Mouse (Mus musculus) small intestine, adult 2 months (tissue): ENCODE data around the gene Thap2. TPM values are rescaled to one million over a fixed set of nuclear protein-coding genes. Genes with fewer than 3 reads are reported as not detected.

Source experiments
- H3K27ac ChIP-seq: fragments of 200-500 bp; 2 replicates; pipeline ENCODE4 v1.5.1; 2012; ENCODE audit warnings: low read depth, low read length, control low read depth, inconsistent platforms; ENCODE audit not compliant: insufficient read depth
- H3K27me3 ChIP-seq: fragments of 200-500 bp; 2 replicates; pipeline ENCODE4 v1.6.1; 2012; ENCODE audit warnings: mild to moderate bottlenecking, moderate library complexity, low read length, inconsistent platforms; ENCODE audit not compliant: control insufficient read depth, insufficient read depth
- H3K36me3 ChIP-seq: fragments of 200-500 bp; 2 replicates; pipeline ENCODE4 v1.6.1; 2012; ENCODE audit warnings: mild to moderate bottlenecking, low read length, control low read depth, inconsistent platforms; ENCODE audit not compliant: control insufficient read depth, insufficient read depth
- H3K4me1 ChIP-seq: fragments of 200-500 bp; 2 replicates; pipeline ENCODE4 v1.6.1; 2012; ENCODE audit warnings: low read length, inconsistent platforms, mixed read lengths; ENCODE audit not compliant: control insufficient read depth, insufficient read depth, insufficient read length
- H3K4me3 ChIP-seq: fragments of 200-500 bp; 2 replicates; pipeline ENCODE4 v1.5.1; 2012; ENCODE audit warnings: low read depth, mild to moderate bottlenecking, control low read depth, inconsistent platforms, low read length, moderate library complexity
- CTCF ChIP-seq: fragments of 200-500 bp; IDR thresholded peaks from 2 replicates; pipeline ENCODE4 v1.5.1; 2012; ENCODE audit warnings: low read depth, mild to moderate bottlenecking, control low read depth, inconsistent platforms, low read length, moderate library complexity, mixed read lengths; ENCODE audit not compliant: insufficient replicate concordance, insufficient read length; ENCODE audit errors: extremely low read depth
- POLR2A ChIP-seq: fragments of 200-500 bp; IDR thresholded peaks from 2 replicates; pipeline ENCODE4 v1.6.1; 2012; ENCODE audit warnings: low read depth, mild to moderate bottlenecking, control low read depth, inconsistent platforms, low read length, moderate library complexity
- WGBS: fragments of 180-500 bp; shearing (Covaris S2); methylation state at CpG from one replicate; pipeline ENCODE4 v1.1.7; 2018; 5-methylcytosine and 5-hydroxymethylcytosine counted together
- polyA plus RNA-seq: library from polyadenylated mRNA; depleted of rRNA; stranded (reverse); fragments of >200 nt; gene quantifications from 2 replicates; pipeline ENCODE4 v1.2.3, GENCODE M21; 2012

Gene Thap2
- polyA plus RNA-seq, 1 experiment, result 2.1 TPM

DNA sequence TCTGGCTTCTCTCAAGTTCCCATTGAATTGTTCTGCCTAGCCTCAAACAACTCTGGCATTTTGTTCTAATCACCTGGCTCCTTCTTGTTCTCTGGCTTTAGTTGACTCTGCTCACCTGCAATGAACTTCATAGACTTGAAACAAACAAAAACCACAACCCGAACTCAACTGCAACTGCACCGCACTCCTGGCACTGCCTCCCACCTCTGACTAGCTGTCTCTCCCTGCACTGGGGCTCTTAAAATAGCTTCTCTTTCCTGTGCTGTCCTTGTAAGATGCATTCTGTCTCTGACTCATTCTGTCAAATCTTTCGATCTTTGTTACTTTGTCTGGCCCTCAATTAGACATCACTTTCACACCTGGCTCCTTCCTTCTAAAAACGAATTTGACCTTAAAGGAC lies 21.1 kb downstream of the Thap2 start:
- H3K4me3 ChIP-seq, result no peak overlapping the region
- H3K36me3 ChIP-seq, result peaks cover 2% of the 10 kb centered on the region; the same call in 1 of the 2 replicates
- H3K4me1 ChIP-seq, result peaks cover 15% of the 10 kb centered on the region
- no peak for TF ChIP-seq POLR2A
- TF ChIP-seq CTCF, result no peak
- no peaks in the 10 kb centered on the region for H3K27me3 ChIP-seq
- H3K27ac ChIP-seq, result peak overlapping the region; percentile 97; the same call in 1 of the 2 replicates
- 70% methylated on average over 4 of the region's 4 CpGs for WGBS

DNA sequence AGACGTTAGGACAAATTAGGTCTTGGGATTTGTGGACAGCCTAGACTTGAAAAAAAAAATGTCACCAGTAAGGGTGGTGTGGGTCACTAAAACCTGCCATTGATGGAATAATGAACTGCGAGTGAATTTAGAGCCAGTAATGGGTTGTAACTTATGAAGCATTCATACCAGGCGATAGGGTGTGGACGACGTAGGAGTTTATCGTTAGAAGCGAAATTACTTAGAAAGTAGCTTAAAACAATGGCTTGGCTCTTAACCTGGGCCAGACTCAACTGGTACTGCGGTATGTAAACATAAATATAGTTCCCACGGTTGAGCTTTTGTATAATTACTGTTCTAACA lies 21.6 kb downstream of the Thap2 start:
- TF ChIP-seq POLR2A, result no peak
- TF ChIP-seq CTCF, result no peak
- Histone ChIP-seq H3K27me3 (no peaks in the 10 kb centered on the region), H3K36me3 (peaks cover 3% of the 10 kb centered on the region; the same call in 1 of the 2 replicates), H3K27ac (peak overlapping the region; percentile 97), H3K4me1 (peaks cover 17% of the 10 kb centered on the region), H3K4me3 (peak overlapping the region; percentile 93)
- WGBS, result 3% methylated on average over 9 of the region's 9 CpGs

DNA sequence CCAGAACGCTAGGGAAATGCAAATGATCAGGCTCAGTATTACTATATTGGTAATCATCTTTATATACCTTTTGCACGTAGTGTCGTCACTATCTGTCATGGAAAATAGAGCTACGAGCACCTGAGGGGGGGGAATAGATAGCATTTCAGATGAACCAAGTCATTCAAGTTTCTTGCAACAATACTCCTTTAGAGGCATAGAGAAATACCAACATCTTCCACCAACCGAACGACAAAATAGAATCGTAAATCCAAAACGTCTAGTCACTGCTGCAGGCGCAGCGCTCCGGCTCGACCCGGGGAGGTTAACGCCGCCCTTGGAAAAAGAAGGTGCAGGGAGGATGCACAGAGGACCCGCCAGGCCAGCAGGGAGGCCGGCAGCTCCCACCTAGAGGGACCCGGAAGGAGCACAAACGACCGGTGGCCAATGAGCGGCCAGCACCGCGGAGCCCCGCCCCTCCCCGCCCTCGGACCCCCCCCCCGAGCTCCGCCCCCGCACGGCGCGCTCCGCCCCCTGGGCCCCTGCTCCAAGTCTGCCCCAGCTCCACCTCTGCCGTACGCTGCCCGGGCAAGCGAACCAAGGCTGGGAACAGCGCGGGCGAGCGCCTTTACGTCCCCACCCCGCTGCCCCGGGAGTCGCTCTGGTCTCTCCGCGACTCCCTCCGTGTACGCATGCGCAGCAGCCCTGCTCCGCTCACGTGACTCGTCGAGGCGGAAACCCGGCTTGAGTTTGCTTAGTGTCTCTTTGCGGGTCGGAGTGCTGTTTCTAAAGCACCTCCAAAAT lies 22.2 kb downstream of the Thap2 start, which contains the start of gene Tmem19:
Tmem19 (minus strand) TSS at position 662 of the 783 bp plus-strand sequence.
- TF ChIP-seq CTCF (no peak), POLR2A (peak; percentile 80)
- Histone ChIP-seq H3K4me1 (peaks cover 17% of the 10 kb centered on the region), H3K27ac (peak within 1 kb of the TSS; percentile 97), H3K4me3 (peak within 1 kb of the TSS; percentile 93), H3K36me3 (peaks cover 7% of the 10 kb centered on the region), H3K27me3 (no peaks in the 10 kb centered on the region)
- under 1% methylated on average over 55 of the region's 58 CpGs for WGBS

DNA sequence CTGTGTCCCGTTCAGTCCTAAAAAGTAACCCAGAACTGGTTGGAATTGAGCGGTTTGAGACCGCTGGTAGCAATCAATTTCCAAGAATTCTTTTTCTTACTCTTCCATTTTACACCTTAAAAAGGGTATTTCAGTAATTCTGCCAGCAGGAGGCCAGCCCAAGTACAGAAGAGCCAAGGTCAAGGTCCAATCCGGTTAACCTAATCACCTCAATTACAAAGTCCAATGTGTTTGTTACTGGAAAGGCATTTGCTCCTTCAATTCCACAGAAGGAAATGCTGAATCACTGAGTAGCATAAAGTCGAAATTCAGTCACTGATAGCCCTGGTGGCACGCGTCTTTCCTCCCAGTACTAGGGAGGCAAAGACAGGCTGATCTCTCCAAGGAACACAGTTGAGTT lies 25.2 kb downstream of the Thap2 start:
- Histone ChIP-seq H3K4me1 (peaks cover 17% of the 10 kb centered on the region), H3K27me3 (no peaks in the 10 kb centered on the region), H3K4me3 (no peak overlapping the region), H3K36me3 (peaks cover 16% of the 10 kb centered on the region), H3K27ac (peak overlapping the region; percentile 60)
- no peak for TF ChIP-seq CTCF
- no peak for TF ChIP-seq POLR2A
- WGBS, result 52% methylated on average over 7 of the region's 7 CpGs

DNA sequence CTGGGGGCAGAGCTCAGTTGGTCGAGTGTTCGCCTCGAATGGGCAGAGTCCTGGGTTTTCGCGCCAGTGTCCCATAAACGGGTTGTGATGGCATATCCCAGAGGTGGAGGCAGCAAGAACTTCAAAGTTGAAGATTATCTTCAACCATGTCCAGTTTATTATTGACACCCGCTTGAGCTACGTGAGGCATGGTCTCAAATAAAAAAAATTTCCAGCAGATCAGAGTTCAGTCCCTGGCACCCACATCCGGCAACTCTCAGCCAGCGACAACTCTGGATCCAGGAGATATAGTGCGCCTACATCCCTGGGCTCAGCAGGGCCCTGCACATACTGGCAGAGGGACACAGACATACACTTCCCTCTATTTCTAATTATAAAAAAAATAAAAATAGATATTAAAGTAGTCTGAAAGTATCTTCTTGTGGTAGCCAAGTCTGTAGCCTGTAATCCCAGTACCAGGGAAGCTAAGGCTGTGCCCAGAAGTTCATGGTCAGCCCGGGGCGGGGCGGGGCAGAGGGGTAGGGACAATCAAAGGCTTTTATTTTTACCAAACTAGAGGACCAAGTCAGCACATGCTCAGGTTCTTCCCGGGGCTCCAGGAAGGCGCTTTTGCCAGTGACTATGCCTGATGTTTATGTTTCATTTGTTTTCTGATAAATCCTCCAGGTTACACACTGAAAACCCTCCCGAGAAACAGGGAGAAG lies 25.9 kb downstream of the Thap2 start:
- peak overlapping the region; percentile 60 for H3K27ac ChIP-seq
- peaks cover 16% of the 10 kb centered on the region for H3K4me1 ChIP-seq
- H3K27me3 ChIP-seq, result no peaks in the 10 kb centered on the region
- WGBS, result 85% methylated on average over 17 of the region's 17 CpGs
- no peak for TF ChIP-seq POLR2A
- no peak for TF ChIP-seq CTCF
- no peak overlapping the region for H3K4me3 ChIP-seq
- H3K36me3 ChIP-seq, result peaks cover 16% of the 10 kb centered on the region

DNA sequence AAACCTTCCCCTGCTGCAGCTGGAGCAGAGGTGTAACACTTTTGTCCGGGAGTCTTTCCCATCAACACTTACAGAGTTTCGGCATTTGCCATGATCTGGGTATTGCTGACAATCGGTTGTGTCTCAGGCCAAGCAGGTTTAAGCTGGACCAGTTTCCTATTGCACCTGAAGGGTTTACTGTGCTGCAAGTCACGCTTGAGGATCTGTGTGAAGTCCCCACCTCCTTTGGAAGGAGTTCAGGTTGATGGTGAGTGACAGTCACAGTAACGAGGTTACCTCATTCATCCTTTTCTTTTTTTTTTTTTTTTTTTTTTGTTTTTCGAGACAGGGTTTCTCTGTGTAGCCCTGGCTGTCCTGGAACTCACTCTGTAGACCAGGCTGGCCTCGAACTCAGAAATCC lies 28.1 kb downstream of the Thap2 start:
- Histone ChIP-seq H3K36me3 (peaks cover 16% of the 10 kb centered on the region), H3K27me3 (no peaks in the 10 kb centered on the region), H3K27ac (no peak overlapping the region), H3K4me3 (no peak overlapping the region), H3K4me1 (peaks cover 9% of the 10 kb centered on the region)
- 89% methylated on average over 6 of the region's 7 CpGs for WGBS
- TF ChIP-seq POLR2A (no peak), CTCF (no peak)

DNA sequence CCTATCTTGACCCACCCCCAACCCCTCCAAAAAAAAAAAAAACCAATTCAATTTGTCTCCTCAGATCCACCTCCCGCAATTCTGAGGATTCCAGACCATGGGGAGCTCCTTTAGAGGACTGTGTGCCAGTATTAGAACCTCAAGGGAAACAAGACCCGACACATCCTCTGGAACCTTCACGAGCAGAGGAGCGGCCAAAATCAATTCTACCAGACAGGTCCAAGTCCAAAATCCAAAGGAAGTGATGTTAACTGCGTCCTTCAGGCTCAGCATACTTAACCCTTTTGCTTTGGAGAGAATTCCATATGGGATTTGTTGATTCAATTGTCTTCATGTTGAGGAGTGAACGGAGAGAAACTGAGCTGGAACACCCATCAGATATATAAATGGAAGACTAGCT lies 29.2 kb downstream of the Thap2 start:
- Histone ChIP-seq H3K4me3 (no peak overlapping the region), H3K27ac (no peak overlapping the region), H3K27me3 (no peaks in the 10 kb centered on the region), H3K36me3 (peaks cover 16% of the 10 kb centered on the region), H3K4me1 (peaks cover 11% of the 10 kb centered on the region)
- TF ChIP-seq CTCF, result no peak
- WGBS, result 55% methylated on average over 6 of the region's 6 CpGs
